Mouse (Mus musculus) myocyte (in vitro differentiated cells): ENCODE data around the gene Gpr183. TPM values are rescaled to one million over a fixed set of nuclear protein-coding genes. Genes with fewer than 3 reads are reported as not detected.

Experiments used
- H3K27me3 ChIP-seq: one replicate; pipeline ENCODE4 v1.6.1; 2011; ENCODE audit not compliant: control insufficient read depth, insufficient read depth, insufficient read length
- H3K36me3 ChIP-seq: one replicate; pipeline ENCODE4 v1.6.1; 2011; ENCODE audit not compliant: control insufficient read depth, insufficient read depth
- H3K4me2 ChIP-seq: one replicate; pipeline ENCODE4 v1.6.1; 2011; ENCODE audit warnings: low read depth, control low read depth
- H3K4me3 ChIP-seq: one replicate; pipeline ENCODE4 v1.5.1; 2011; ENCODE audit warnings: mild to moderate bottlenecking, control low read depth, moderate library complexity
- H3K79me2 ChIP-seq: one replicate; pipeline ENCODE4 v1.6.1; 2011; ENCODE audit not compliant: control insufficient read depth, insufficient read depth
- H3ac ChIP-seq: one replicate; pipeline ENCODE4 v1.6.1; 2011; ENCODE audit not compliant: control insufficient read depth, insufficient read length
- CEBPB ChIP-seq: IDR thresholded peaks from 2 replicates; pipeline ENCODE4 v1.6.1; 2011; ENCODE audit warnings: mild to moderate bottlenecking, moderate library complexity; ENCODE audit not compliant: poor library complexity, insufficient read depth, severe bottlenecking
- E2F4 ChIP-seq: IDR thresholded peaks from one replicate; pipeline ENCODE4 v1.6.1; 2011; ENCODE audit warnings: mild to moderate bottlenecking, control low read depth, moderate library complexity; ENCODE audit not compliant: insufficient read depth
- MAX ChIP-seq: IDR thresholded peaks from one replicate; pipeline ENCODE4 v1.6.1; 2011; ENCODE audit warnings: low read depth, mild to moderate bottlenecking, control low read depth
- MYOD1 ChIP-seq, 3 experiments: IDR thresholded peaks; one replicate each; pipeline ENCODE4 v1.6.1; 2011; ENCODE audit warnings: control low read depth in 2 of 3, low read depth in 2 of 3, mild to moderate bottlenecking in 2 of 3, moderate library complexity in 1 of 3; ENCODE audit not compliant: insufficient read length in 2 of 3, control insufficient read depth in 1 of 3
- MYOG ChIP-seq, 3 experiments: IDR thresholded peaks; one replicate each; pipeline ENCODE4 v1.6.1; 2011; ENCODE audit warnings: control low read depth in 2 of 3, low read depth in 2 of 3, mild to moderate bottlenecking in 2 of 3; ENCODE audit not compliant: insufficient read length in 2 of 3, control insufficient read depth in 1 of 3, insufficient read depth in 1 of 3
- POLR2A ChIP-seq: IDR thresholded peaks from one replicate; pipeline ENCODE4 v1.6.1; 2011; ENCODE audit warnings: low read depth, mild to moderate bottlenecking, control low read depth, moderate library complexity; ENCODE audit not compliant: insufficient read length
- POLR2AphosphoS2 ChIP-seq: IDR thresholded peaks from one replicate; pipeline ENCODE4 v1.6.1; 2011; ENCODE audit warnings: low read depth, control low read depth; ENCODE audit not compliant: insufficient read length
- REST ChIP-seq: IDR thresholded peaks from one replicate; pipeline ENCODE4 v1.6.1; 2011; ENCODE audit warnings: mild to moderate bottlenecking, control low read depth, moderate library complexity; ENCODE audit not compliant: insufficient read depth, insufficient read length
- SRF ChIP-seq: IDR thresholded peaks from one replicate; pipeline ENCODE4 v1.6.1; 2011; ENCODE audit warnings: low read depth; ENCODE audit not compliant: control insufficient read depth, insufficient read length
- TCF12 ChIP-seq: IDR thresholded peaks from one replicate; pipeline ENCODE4 v1.6.1; 2011; ENCODE audit warnings: mild to moderate bottlenecking, control low read depth; ENCODE audit not compliant: poor library complexity, insufficient read depth, severe bottlenecking
- TCF3 ChIP-seq: IDR thresholded peaks from one replicate; pipeline ENCODE4 v1.6.1; 2011; ENCODE audit warnings: low read depth, control low read depth; ENCODE audit not compliant: insufficient read length
- USF1 ChIP-seq: IDR thresholded peaks from one replicate; pipeline ENCODE4 v1.6.1; 2011; ENCODE audit warnings: low read depth, mild to moderate bottlenecking, control low read depth, moderate library complexity
- polyA plus RNA-seq: library from polyadenylated mRNA; unstranded; fragments of >200 nt; fragmentation: generic; extraction: Trizol; gene quantifications from one replicate; pipeline ENCODE4 v1.2.1, GENCODE M21; 2012; ENCODE audit warnings: missing spikeins

The Gpr183 gene
- polyA plus RNA-seq, 1 experiment: 0.02 TPM

GRCm38 (mm10) chr14:121962128-121962890, 2.7 kb downstream of the Gpr183 start:
- TF ChIP-seq CEBPB: no peak
- no peak for TF ChIP-seq TCF12
- TF ChIP-seq MAX: no peak
- no peak for TF ChIP-seq SRF
- no peak for TF ChIP-seq USF1
- TF ChIP-seq POLR2AphosphoS2: no peak
- no peak for TF ChIP-seq MYOD1 (IDR thresholded peaks at IDR 0.05; ENCODE audit: control insufficient read depth in 1 of 3, insufficient read length in 2 of 3, low read depth in 2 of 3)

GRCm38 (mm10) chr14:121961496-121962127, 3.4 kb downstream of the Gpr183 start:
- no peak overlapping the region for H3K4me2 ChIP-seq

More at GRCm38 (mm10) chr14:121962128-121962890, 2.7 kb downstream of the Gpr183 start:
- no peaks in the 10 kb centered on the region for H3K36me3 ChIP-seq
- no peak overlapping the region for H3K4me3 ChIP-seq
- no peak overlapping the region for H3K4me2 ChIP-seq
- H3K27me3 ChIP-seq: no peaks in the 10 kb centered on the region
- H3K79me2 ChIP-seq: no peaks in the 10 kb centered on the region
- no peak overlapping the region for H3ac ChIP-seq

GRCm38 (mm10) chr14:121960997-121961396, 4.0 kb downstream of the Gpr183 start:
- Histone ChIP-seq H3K36me3 (no peaks in the 10 kb centered on the region), H3K27me3 (no peaks in the 10 kb centered on the region), H3K4me3 (no peak overlapping the region), H3K4me2 (no peak overlapping the region), H3K79me2 (no peaks in the 10 kb centered on the region), H3ac (no peak overlapping the region)
- TF ChIP-seq TCF12 (no peak), USF1 (no peak), SRF (no peak), CEBPB (no peak), MYOD1 (IDR thresholded peaks at IDR 0.05; ENCODE audit: control insufficient read depth in 1 of 3, insufficient read length in 2 of 3, low read depth in 2 of 3) (no peak), MYOG (IDR thresholded peaks at IDR 0.05; ENCODE audit: control insufficient read depth in 1 of 3, insufficient read depth in 1 of 3, insufficient read length in 2 of 3, low read depth in 2 of 3) (no peak), TCF3 (no peak), E2F4 (no peak)

More at GRCm38 (mm10) chr14:121961496-121962127, 3.4 kb downstream of the Gpr183 start:
- Histone ChIP-seq H3ac (no peak overlapping the region), H3K36me3 (no peaks in the 10 kb centered on the region), H3K4me3 (no peak overlapping the region), H3K79me2 (no peaks in the 10 kb centered on the region), H3K27me3 (no peaks in the 10 kb centered on the region)
- no peak for TF ChIP-seq POLR2A
- TF ChIP-seq TCF12: no peak
- no peak for TF ChIP-seq POLR2AphosphoS2
- TF ChIP-seq CEBPB: no peak
- TF ChIP-seq MYOG (IDR thresholded peaks at IDR 0.05; ENCODE audit: control insufficient read depth in 1 of 3, insufficient read depth in 1 of 3, insufficient read length in 2 of 3, low read depth in 2 of 3): no peak
- no peak for TF ChIP-seq REST
- TF ChIP-seq TCF3: no peak
- no peak for TF ChIP-seq SRF
- TF ChIP-seq E2F4: no peak
- TF ChIP-seq USF1: no peak
- no peak for TF ChIP-seq MYOD1 (IDR thresholded peaks at IDR 0.05; ENCODE audit: control insufficient read depth in 1 of 3, insufficient read length in 2 of 3, low read depth in 2 of 3)
- TF ChIP-seq MAX: no peak

GRCm38 (mm10) chr14:121960531-121960930, 4.5 kb downstream of the Gpr183 start:
- H3K4me2 ChIP-seq: no peak overlapping the region
- H3K4me3 ChIP-seq: no peak overlapping the region
- H3K27me3 ChIP-seq: no peaks in the 10 kb centered on the region
- H3K79me2 ChIP-seq: no peaks in the 10 kb centered on the region
- H3K36me3 ChIP-seq: no peaks in the 10 kb centered on the region
- TF ChIP-seq USF1: no peak
- TF ChIP-seq MAX: no peak
- no peak for TF ChIP-seq TCF12
- no peak for TF ChIP-seq MYOG (IDR thresholded peaks at IDR 0.05; ENCODE audit: control insufficient read depth in 1 of 3, insufficient read depth in 1 of 3, insufficient read length in 2 of 3, low read depth in 2 of 3)
- TF ChIP-seq SRF: no peak
- no peak for TF ChIP-seq TCF3
- TF ChIP-seq REST: no peak
- TF ChIP-seq POLR2AphosphoS2: no peak
- TF ChIP-seq MYOD1 (IDR thresholded peaks at IDR 0.05; ENCODE audit: control insufficient read depth in 1 of 3, insufficient read length in 2 of 3, low read depth in 2 of 3): no peak
- no peak for TF ChIP-seq POLR2A
- no peak for TF ChIP-seq CEBPB
- no peak for TF ChIP-seq E2F4
- H3ac ChIP-seq: no peak overlapping the region

- no peak overlapping the region for H3K4me2 ChIP-seq
- H3K79me2 ChIP-seq: no peaks in the 10 kb centered on the region
- H3K4me3 ChIP-seq: no peak overlapping the region
- no peak overlapping the region for H3ac ChIP-seq
- no peaks in the 10 kb centered on the region for H3K27me3 ChIP-seq
- no peak for TF ChIP-seq TCF12
- TF ChIP-seq MYOG (IDR thresholded peaks at IDR 0.05; ENCODE audit: control insufficient read depth in 1 of 3, insufficient read depth in 1 of 3, insufficient read length in 2 of 3, low read depth in 2 of 3): no peak
- no peak for TF ChIP-seq POLR2AphosphoS2
- no peak for TF ChIP-seq REST
- no peak for TF ChIP-seq TCF3
- no peak for TF ChIP-seq E2F4
- no peak for TF ChIP-seq USF1
- TF ChIP-seq MYOD1 (IDR thresholded peaks at IDR 0.05; ENCODE audit: control insufficient read depth in 1 of 3, insufficient read length in 2 of 3, low read depth in 2 of 3): no peak
- TF ChIP-seq SRF: no peak
- no peak for TF ChIP-seq POLR2A
- no peak for TF ChIP-seq CEBPB
- no peak for TF ChIP-seq MAX
- H3K36me3 ChIP-seq: no peaks in the 10 kb centered on the region
Observed at GRCm38 (mm10) chr14:121960031-121960430, 5.0 kb downstream of the Gpr183 start.
